In genomic region chr2:28467860-28468485, GRCm38 (mm10) we compare ENCODE assay signal across 8 mouse cellular contexts. TPM values are rescaled to one million over a fixed set of nuclear protein-coding genes. Genes with fewer than 3 reads are reported as not detected.
DNase-seq lines count a peak whose midpoint lies in the region; ATAC-seq lines count a peak whose summit lies in the region.

Mrps2 (plus strand) TSS chr2:28468066.

- WGBS in intestine, embryonic 14.5 days: under 1% methylated on average over 52 of the region's 52 CpGs

- H3K9ac ChIP-seq in intestine, embryonic 14.5 days (ENCODE audit: low read length): peak within 1 kb of the TSS; percentile 93

- H3K36me3 ChIP-seq in intestine, embryonic 14.5 days (ENCODE audit: control insufficient read depth, insufficient read depth, low read length): peaks cover 33% of the 10 kb centered on the region

- no peaks in the 10 kb centered on the region for H3K27me3 ChIP-seq in intestine, embryonic 14.5 days (replicated peaks; ENCODE audit: control insufficient read depth, insufficient read depth, low read length)

- peak; percentile 81 for ATAC-seq in intestine, embryonic 14.5 days (replicated peaks; ENCODE audit: low FRiP score, low TSS enrichment, low read depth)

- H3K4me1 ChIP-seq in intestine, embryonic 14.5 days (replicated peaks; ENCODE audit: control insufficient read depth, insufficient read depth, low read length): peaks cover 8% of the 10 kb centered on the region

- peak within 1 kb of the TSS; percentile 97 for H3K4me2 ChIP-seq in intestine, embryonic 14.5 days (ENCODE audit: low read length)

- intact Hi-C loops in left cerebral cortex, postnatal 14 days (cut with DNase I): no loop called here

- peaks cover 4% of the 10 kb centered on the region; the same call in 1 of the 2 replicates for H3K9me3 ChIP-seq in intestine, embryonic 14.5 days (ENCODE audit: control insufficient read depth, low read length)

- no peak within 1 kb of the TSS for H3K27ac ChIP-seq in intestine, embryonic 14.5 days (ENCODE audit: low read depth)

- H3K4me3 ChIP-seq in intestine, embryonic 14.5 days (ENCODE audit: low read depth, low read length): peak within 1 kb of the TSS; percentile 85

- peak; percentile 74 for DNase-seq in adipocyte (ENCODE audit: low spot score)
- DNase-seq in embryo, embryonic 10.5 days (ENCODE audit: low spot score): peak; percentile 91
- peak; percentile 81 for DNase-seq in gastrocnemius, postnatal 25 days
- DNase-seq in intestine, embryonic 14.5 days (ENCODE audit: low spot score): peak; percentile 92
- DNase-seq in left cerebral cortex, postnatal 14 days (ENCODE audit: low spot score in 2 of 2): peak; percentile 81 to 89
- peak; percentile 92 for DNase-seq in mesoderm, embryonic 11.5 days (ENCODE audit: low read depth, low spot score)
- peak; percentile 66 to 79 for DNase-seq in right cerebral cortex, postnatal 36 days (ENCODE audit: low spot score in 2 of 2)
- DNase-seq in yolk sac, embryonic 10.5 days (ENCODE audit: low spot score): peak; percentile 84

RNA-seq across cellular contexts. Expression of gene Mrps2, which starts in this region (rescaled TPM):
- 10 to 100 TPM; 25.1 to 25.8 TPM for total RNA-seq in gastrocnemius, postnatal 25 days (2021)
- 64.4 and 69.1 TPM in 2 replicates for polyA plus RNA-seq in intestine, embryonic 14.5 days (2014; fragmentation: Nextera tagmentation; extraction: Ambion mirVana)
- total RNA-seq in left cerebral cortex, postnatal 14 days (2021): 10 to 100 TPM; 39.1 to 42.8 TPM
